Mouse (Mus musculus) heart, adult 2 months (tissue): ENCODE measurements at regions not wholly inside any gene's neighbourhood (a gene's known extent, or its start where the extent isn't known, plus 50 kb on each side); places are given as distances from the start of the nearest gene placed in this dataset.

Experiments
- DNase-seq, 2 experiments: peaks; one replicate each; pipeline ENCODE4 v3.0.0; 2021
- H3K27ac ChIP-seq: fragments of 200-600 bp; 2 replicates; pipeline ENCODE4 v1.8.1; 2022
- H3K27me3 ChIP-seq: fragments of 200-500 bp; 2 replicates; pipeline ENCODE4 v1.6.1; 2012; ENCODE audit warnings: mild to moderate bottlenecking, low read length, inconsistent platforms, mixed read lengths; ENCODE audit not compliant: control insufficient read depth, insufficient read depth
- H3K36me3 ChIP-seq: fragments of 200-500 bp; 2 replicates; pipeline ENCODE4 v1.6.1; 2012; ENCODE audit warnings: low read length, inconsistent platforms; ENCODE audit not compliant: control insufficient read depth, insufficient read depth
- H3K4me1 ChIP-seq: fragments of 200-500 bp; 2 replicates; pipeline ENCODE4 v1.6.1; 2011; ENCODE audit warnings: low read length; ENCODE audit not compliant: control insufficient read depth, insufficient read depth
- H3K4me3 ChIP-seq: fragments of 200-600 bp; 2 replicates; pipeline ENCODE4 v1.8.1; 2022
- H3K79me2 ChIP-seq: fragments of 200-500 bp; replicated peaks from 2 replicates; pipeline ENCODE4 v1.6.1; 2012; ENCODE audit warnings: mild to moderate bottlenecking, inconsistent platforms, low read length, moderate library complexity, mixed read lengths; ENCODE audit not compliant: control insufficient read depth, insufficient read depth
- H3K9ac ChIP-seq: fragments of 200-500 bp; 2 replicates; pipeline ENCODE4 v1.6.1; 2012; ENCODE audit warnings: low read depth, mild to moderate bottlenecking, control low read depth, inconsistent platforms, low read length, mixed read lengths
- CTCF ChIP-seq: fragments of 200-600 bp; IDR thresholded peaks from 2 replicates; pipeline ENCODE4 v1.8.1; 2022; ENCODE audit warnings: antibody characterized with exemption, mild to moderate bottlenecking, moderate library complexity
- EP300 ChIP-seq: fragments of 200-500 bp; IDR thresholded peaks from 2 replicates; pipeline ENCODE4 v1.6.1; 2011; ENCODE audit warnings: low read depth, low read length, control low read depth; ENCODE audit not compliant: insufficient read depth
- POLR2A ChIP-seq: fragments of 200-500 bp; IDR thresholded peaks from 2 replicates; pipeline ENCODE4 v1.6.1; 2011; ENCODE audit warnings: mild to moderate bottlenecking, low read depth, low read length, control low read depth; ENCODE audit not compliant: insufficient read depth
- WGBS: fragments of 180-500 bp; shearing (Covaris S2); methylation state at CpG from one replicate; pipeline ENCODE4 v1.1.7; 2018; 5-methylcytosine and 5-hydroxymethylcytosine counted together
- intact Hi-C: fragments of 180-260 bp; cut with DNase I; formaldehyde crosslinking; loops from one replicate; pipeline ENCODE4 v1.15.1; 2025

- Histone ChIP-seq H3K36me3 (no peaks in the 10 kb centered on the region), H3K27me3 (no peaks in the 10 kb centered on the region), H3K4me1 (peaks cover 4% of the 10 kb centered on the region), H3K27ac (no peak overlapping the region), H3K9ac (no peak overlapping the region), H3K4me3 (no peak overlapping the region), H3K79me2 (no peaks in the 10 kb centered on the region)
- TF ChIP-seq POLR2A, result no peak
- TF ChIP-seq CTCF, result no peak
- TF ChIP-seq EP300, result no peak
- intact Hi-C loops, result no loop called here
- WGBS, result 83% methylated on average over 4 of the region's 4 CpGs
- no peak for DNase-seq
Measured at GRCm38 (mm10) chr14:76786214-76786613, 229.5 kb upstream of the Serp2 start.

GRCm38 (mm10) chr14:76781524-76781880 lies 224.8 kb upstream of the Serp2 start:
- Histone ChIP-seq H3K27ac (no peak overlapping the region), H3K36me3 (no peaks in the 10 kb centered on the region)
- 31% methylated on average over 3 of the region's 3 CpGs for WGBS

GRCm38 (mm10) chr14:76780572-76781523 lies 224.2 kb upstream of the Serp2 start:
- Histone ChIP-seq H3K4me3 (no peak overlapping the region), H3K4me1 (peaks cover 2% of the 10 kb centered on the region), H3K36me3 (no peaks in the 10 kb centered on the region), H3K79me2 (no peaks in the 10 kb centered on the region), H3K27ac (no peak overlapping the region), H3K9ac (no peak overlapping the region), H3K27me3 (no peaks in the 10 kb centered on the region)
- no peak for DNase-seq
- TF ChIP-seq EP300, result no peak
- WGBS, result 86% methylated on average over 14 of the region's 14 CpGs
- intact Hi-C loops, result no loop called here

More at GRCm38 (mm10) chr14:76781524-76781880, 224.8 kb upstream of the Serp2 start:
- intact Hi-C loops, result no loop called here
- no peak overlapping the region for H3K4me3 ChIP-seq
- no peaks in the 10 kb centered on the region for H3K79me2 ChIP-seq
- H3K4me1 ChIP-seq, result peaks cover 2% of the 10 kb centered on the region
- H3K27me3 ChIP-seq, result no peaks in the 10 kb centered on the region
- DNase-seq, result no peak
- no peak for TF ChIP-seq CTCF
- no peak for TF ChIP-seq EP300
- no peak for TF ChIP-seq POLR2A
- no peak overlapping the region for H3K9ac ChIP-seq

GRCm38 (mm10) chr14:76778541-76779399 lies 222.1 kb upstream of the Serp2 start:
- intact Hi-C loops, result loop anchor here (5.0 kb wide), 1 partner anchor 229 kb away; no protein-coding TSS in a partner anchor
- Histone ChIP-seq H3K9ac (peak overlapping the region; percentile 29; the same call in 1 of the 2 replicates), H3K4me3 (no peak overlapping the region), H3K36me3 (no peaks in the 10 kb centered on the region), H3K4me1 (peaks cover 2% of the 10 kb centered on the region), H3K79me2 (no peaks in the 10 kb centered on the region), H3K27ac (peak overlapping the region; percentile 40), H3K27me3 (no peaks in the 10 kb centered on the region)
- TF ChIP-seq CTCF, result no peak
- TF ChIP-seq EP300, result no peak
- TF ChIP-seq POLR2A, result no peak
- WGBS, result 50% methylated on average over 9 of the region's 9 CpGs
- peak in 1 of 2 experiments; percentile 29 for DNase-seq

DNA sequence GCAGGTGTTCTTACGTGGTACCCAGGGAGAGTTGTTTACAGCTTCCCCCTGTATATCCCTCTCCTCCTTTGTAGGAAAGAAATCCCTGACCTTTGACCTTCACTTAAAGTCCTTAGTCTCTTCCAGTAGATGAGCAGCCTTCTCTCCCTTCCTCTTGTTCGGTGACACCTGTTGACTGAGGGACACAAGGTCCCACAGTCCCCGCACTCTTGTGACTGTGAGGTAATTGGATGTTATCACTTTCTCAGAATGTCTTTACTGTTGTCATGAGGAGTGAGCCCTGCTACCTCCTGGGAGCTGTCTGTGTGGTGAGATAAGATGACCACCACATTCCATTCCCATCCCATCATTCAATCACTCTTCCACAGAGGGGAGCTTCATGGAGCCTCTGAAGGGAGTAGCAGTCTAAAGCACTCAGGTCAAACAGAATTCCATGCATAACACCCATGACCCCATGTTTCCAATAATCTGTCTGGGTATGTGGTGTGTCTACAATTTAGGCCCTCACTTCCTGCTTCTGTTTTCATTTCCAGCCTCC lies 218.8 kb upstream of the Serp2 start:
- peaks cover 4% of the 10 kb centered on the region for H3K4me1 ChIP-seq
- H3K27me3 ChIP-seq, result no peaks in the 10 kb centered on the region
- H3K79me2 ChIP-seq, result no peaks in the 10 kb centered on the region
- H3K27ac ChIP-seq, result no peak overlapping the region
- 56% methylated on average over 3 of the region's 3 CpGs for WGBS
- H3K4me3 ChIP-seq, result no peak overlapping the region
- no peak for TF ChIP-seq CTCF
- TF ChIP-seq POLR2A, result no peak
- no peak for TF ChIP-seq EP300
- H3K9ac ChIP-seq, result no peak overlapping the region
- intact Hi-C loops, result loop anchor here (5.0 kb wide), 1 partner anchor 232 kb away; no protein-coding TSS in a partner anchor
- no peaks in the 10 kb centered on the region for H3K36me3 ChIP-seq
- DNase-seq, result no peak
